Mouse (Mus musculus): ENCODE measurements around the gene Slc22a3. TPM values are rescaled to one million over a fixed set of nuclear protein-coding genes. Genes with fewer than 3 reads are reported as not detected.

Slc22a3 gene
- total RNA-seq, 2 experiments from 2014 or later = 2.4 to 2.8 TPM

DNA sequence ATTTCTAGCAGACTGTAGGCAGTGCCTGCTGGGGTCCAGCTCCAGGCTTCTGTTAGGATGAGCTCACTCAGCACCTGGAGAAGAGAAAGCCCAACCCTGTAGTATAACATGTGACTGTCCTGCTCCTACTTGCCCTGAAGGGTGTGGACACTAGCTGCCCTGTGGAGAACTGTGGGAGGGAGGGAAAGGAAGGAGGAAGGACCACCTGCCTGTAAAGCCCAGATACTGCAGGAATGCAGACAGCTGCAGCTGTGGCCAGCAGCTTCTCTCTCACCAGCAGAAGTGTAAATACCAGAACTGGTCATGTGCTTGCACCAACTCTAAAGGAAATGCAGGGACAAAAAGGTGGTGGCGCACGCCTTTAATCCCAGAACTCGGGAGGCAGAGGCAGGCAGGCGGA lies 137.2 kb downstream of the Slc22a3 start:
- intact Hi-C loops (cut with DNase I) = loop anchor here (2.0 to 10.0 kb wide), 4 partner anchors 53 to 331 kb away; partner anchors contain the start of genes Agpat4 and Map3k4

DNA sequence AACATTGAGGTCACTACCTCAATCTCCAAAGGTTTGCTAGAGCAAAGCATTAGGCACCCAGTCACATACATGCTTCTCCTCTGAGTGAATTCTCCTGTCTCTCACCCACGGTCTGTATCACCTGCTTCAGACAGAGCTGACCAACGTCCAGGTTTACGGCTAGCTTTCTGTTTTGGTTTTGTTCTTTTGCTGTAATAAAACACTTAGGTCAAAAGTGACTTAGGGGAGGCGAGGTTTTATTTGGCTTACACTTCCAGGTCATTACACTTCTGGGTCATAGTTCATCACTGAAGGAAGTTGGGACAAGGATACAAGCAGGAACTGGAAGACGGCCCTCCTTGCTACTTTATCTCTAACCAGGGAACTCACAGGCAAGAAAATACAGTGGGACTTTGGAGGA lies 138.1 kb downstream of the Slc22a3 start:
- DNase-seq (ENCODE audit: low spot score in 2 of 2) = no peak
- intact Hi-C loops (cut with DNase I) = no loop called here

More for the DNA sequence above, 137.2 kb downstream of the Slc22a3 start:
- DNase-seq (ENCODE audit: low spot score in 2 of 2) = no peak

Other genes with a start within 250 kb of the Slc22a3 start
- gene Map3k4, start 188.9 kb downstream of the Slc22a3 start, total RNA-seq (2021) = 10 to 100 TPM; 39.4 to 44.4 TPM
- under 1 TPM in 1 of 2 experiments, not detected in 1; 0.11 TPM for gene Plg, start 129.1 kb downstream of the Slc22a3 start, total RNA-seq (2021)
- gene Slc22a2, start 76.4 kb upstream of the Slc22a3 start, total RNA-seq (2021) = 1 to 10 TPM in 1 of 2 experiments, under 1 TPM in 1; 0.96 to 1.1 TPM
- 1 to 10 TPM in 1 of 2 experiments, under 1 TPM in 1; 0.87 to 1.9 TPM for gene Slc22a1, start 168.1 kb upstream of the Slc22a3 start, total RNA-seq (2021)

All from left cerebral cortex, postnatal 25 days (tissue).